ENCODE assay signal across 12 mouse cellular contexts in genomic region chr5:31564976-31565375, GRCm38 (mm10). TPM values are rescaled to one million over a fixed set of nuclear protein-coding genes. Genes with fewer than 3 reads are reported as not detected.
A peak's percentile ranks its signal among the peaks of the same experiment; 100 is the strongest.
DNase-seq lines count a peak whose midpoint lies in the region; ATAC-seq lines count a peak whose summit lies in the region.
"Had no signal": no experiment of that assay in that cellular context is flagged by ENCODE, and none has a peak within 500 bp of the region (broad histone marks: within the 10 kb centered on the region; RNA-seq: fewer than 3 reads in every experiment).

No protein-coding gene starts in this region.

- no peaks in the 10 kb centered on the region for H3K9me3 ChIP-seq in heart, embryonic 13.5 days
- no peaks in the 10 kb centered on the region for H3K9me3 ChIP-seq in stomach, embryonic 15.5 days
- H3K9me3 ChIP-seq in forebrain, embryonic 13.5 days (replicated peaks), result no peaks in the 10 kb centered on the region
- H3K9me3 ChIP-seq: limb, embryonic 12.5 days; midbrain, embryonic 12.5 days had no signal

- peaks cover 59% of the 10 kb centered on the region for H3K4me1 ChIP-seq in heart, embryonic 13.5 days
- H3K4me1 ChIP-seq in stomach, embryonic 15.5 days, result peaks cover 4% of the 10 kb centered on the region; the same call in 1 of the 2 replicates
- H3K4me1 ChIP-seq in forebrain, embryonic 13.5 days, result no peaks in the 10 kb centered on the region
- H3K4me1 ChIP-seq: limb, embryonic 12.5 days had no signal

- H3K27me3 ChIP-seq in heart, embryonic 13.5 days (replicated peaks), result no peaks in the 10 kb centered on the region
- H3K27me3 ChIP-seq in stomach, embryonic 15.5 days (replicated peaks), result no peaks in the 10 kb centered on the region
- no peaks in the 10 kb centered on the region for H3K27me3 ChIP-seq in forebrain, embryonic 13.5 days
- H3K27me3 ChIP-seq: limb, embryonic 12.5 days; midbrain, embryonic 12.5 days had no signal

- WGBS in heart, embryonic 13.5 days, result 51% methylated on average over 4 of the region's 4 CpGs
- 76% methylated on average over 4 of the region's 4 CpGs for WGBS in stomach, embryonic 15.5 days
- WGBS in forebrain, embryonic 13.5 days, result 86% methylated on average over 4 of the region's 4 CpGs

- no peaks in the 10 kb centered on the region; the same call in none of the 2 replicates for H3K36me3 ChIP-seq in heart, embryonic 13.5 days
- H3K36me3 ChIP-seq in stomach, embryonic 15.5 days, result no peaks in the 10 kb centered on the region
- peaks cover 18% of the 10 kb centered on the region for H3K36me3 ChIP-seq in forebrain, embryonic 13.5 days (ENCODE audit: poor library complexity, severe bottlenecking)

- peak; percentile 41 for DNase-seq in adrenal gland, postnatal 14 days
- DNase-seq in adrenal gland, postnatal 25 days, result no peak
- peak; percentile 39 for DNase-seq in right cerebral cortex, adult 18-20 months
- DNase-seq in right cerebral cortex, postnatal 10 days (ENCODE audit: low spot score in 2 of 2), result no peak
- no peak for DNase-seq in layer of hippocampus, adult 11-12 months (ENCODE audit: low spot score)
- DNase-seq: forebrain, postnatal 0 days; kidney, adult 9 months had no signal

- H3K27ac ChIP-seq in heart, embryonic 13.5 days (replicated peaks), result peak overlapping the region; percentile 76
- peak overlapping the region; percentile 5; the same call in 1 of the 2 replicates for H3K27ac ChIP-seq in stomach, embryonic 15.5 days
- H3K27ac ChIP-seq in forebrain, embryonic 13.5 days, result no peak overlapping the region
- H3K27ac ChIP-seq: limb, embryonic 12.5 days; midbrain, embryonic 12.5 days had no signal

- no peak overlapping the region for H3K4me2 ChIP-seq in heart, embryonic 13.5 days
- no peak overlapping the region for H3K4me2 ChIP-seq in stomach, embryonic 15.5 days
- no peak overlapping the region for H3K4me2 ChIP-seq in forebrain, embryonic 13.5 days
- H3K4me2 ChIP-seq: limb, embryonic 12.5 days; midbrain, embryonic 12.5 days had no signal

- no peak overlapping the region for H3K4me3 ChIP-seq in heart, embryonic 13.5 days
- H3K4me3 ChIP-seq in stomach, embryonic 15.5 days (replicated peaks), result no peak overlapping the region
- H3K4me3 ChIP-seq in forebrain, embryonic 13.5 days, result no peak overlapping the region
- H3K4me3 ChIP-seq: limb, embryonic 12.5 days; midbrain, embryonic 12.5 days had no signal

- ATAC-seq in heart, embryonic 13.5 days (ENCODE audit: extremely low read depth, insufficient number of reproducible peaks, low FRiP score, low TSS enrichment), result peak; percentile 34
- ATAC-seq in stomach, embryonic 15.5 days (ENCODE audit: insufficient read depth, low FRiP score, low read depth), result no peak
- no peak for ATAC-seq in forebrain, embryonic 13.5 days
- ATAC-seq: forebrain, postnatal 0 days had no signal

- H3K9ac ChIP-seq in heart, embryonic 13.5 days, result 0 out of 2 replicates have a peak overlapping the region, but pooled peaks have one; percentile 61
- H3K9ac ChIP-seq in stomach, embryonic 15.5 days, result no peak overlapping the region
- H3K9ac ChIP-seq in forebrain, embryonic 13.5 days, result no peak overlapping the region
- H3K9ac ChIP-seq: forebrain, postnatal 0 days; limb, embryonic 12.5 days; midbrain, embryonic 12.5 days had no signal

RNA-seq across cellular contexts. Expression of gene Mrpl33, which starts 31.8 kb away (rescaled TPM):
- 300 and 306 TPM in 2 replicates for total RNA-seq in adrenal gland, postnatal 14 days (2021)
- total RNA-seq in adrenal gland, postnatal 25 days (2021), result 408 and 439 TPM in 2 replicates
- polyA plus RNA-seq in heart, embryonic 13.5 days (2015; fragmentation: Nextera tagmentation; extraction: Ambion mirVana), result 381 and 421 TPM in 2 replicates
- 309 and 347 TPM in 2 replicates for polyA plus RNA-seq in stomach, embryonic 15.5 days (2015; fragmentation: Nextera tagmentation; extraction: Ambion mirVana)
- 239 and 254 TPM in 2 replicates for polyA plus RNA-seq in forebrain, embryonic 13.5 days (2015; fragmentation: Nextera tagmentation; extraction: Ambion mirVana)

RNA-seq across cellular contexts. Expression of gene Supt7l, which starts 37.4 kb away (rescaled TPM):
- total RNA-seq in adrenal gland, postnatal 14 days (2021), result 18.6 and 20.1 TPM in 2 replicates
- 16.3 and 23.0 TPM in 2 replicates for total RNA-seq in adrenal gland, postnatal 25 days (2021)
- 17.9 and 18.0 TPM in 2 replicates for polyA plus RNA-seq in heart, embryonic 13.5 days (2015; fragmentation: Nextera tagmentation; extraction: Ambion mirVana)
- 19.7 and 20.1 TPM in 2 replicates for polyA plus RNA-seq in stomach, embryonic 15.5 days (2015; fragmentation: Nextera tagmentation; extraction: Ambion mirVana)
- 28.2 and 32.4 TPM in 2 replicates for polyA plus RNA-seq in forebrain, embryonic 13.5 days (2015; fragmentation: Nextera tagmentation; extraction: Ambion mirVana)

RNA-seq across cellular contexts. Expression of gene Slc4a1ap, which starts 38.2 kb away (rescaled TPM):
- total RNA-seq in adrenal gland, postnatal 14 days (2021), result 30.1 and 30.4 TPM in 2 replicates
- total RNA-seq in adrenal gland, postnatal 25 days (2021), result 35.7 and 38.4 TPM in 2 replicates
- 21.3 and 22.8 TPM in 2 replicates for polyA plus RNA-seq in heart, embryonic 13.5 days (2015; fragmentation: Nextera tagmentation; extraction: Ambion mirVana)
- polyA plus RNA-seq in stomach, embryonic 15.5 days (2015; fragmentation: Nextera tagmentation; extraction: Ambion mirVana), result 26.2 and 29.6 TPM in 2 replicates
- 33.8 and 34.4 TPM in 2 replicates for polyA plus RNA-seq in forebrain, embryonic 13.5 days (2015; fragmentation: Nextera tagmentation; extraction: Ambion mirVana)

Comparison
In these comparisons a context has a peak if more than half of its experiments do, and no peak if none do; other contexts are left out.
1. DNase-seq: peak in adrenal gland, postnatal 14 days (single experiment) and right cerebral cortex, adult 18-20 months (single experiment); none in adrenal gland, postnatal 25 days (single experiment), right cerebral cortex, postnatal 10 days (0 of 2) and layer of hippocampus, adult 11-12 months (single experiment).